Mouse (Mus musculus) forelimb bud, embryonic 11.5 days (tissue): Measurements from ENCODE around the gene Nagpa.
A peak's percentile ranks its signal among the peaks of the same experiment; 100 is the strongest.

Experiments
- DNase-seq: peaks from one replicate; pipeline ENCODE4 v3.0.0-alpha.2; 2012; ENCODE audit warnings: low read depth, low spot score

The Nagpa gene

GRCm38 (mm10) chr16:5202681-5203080, 1.1 kb downstream of the Nagpa start:
- DNase-seq: peak; percentile 53

DNA sequence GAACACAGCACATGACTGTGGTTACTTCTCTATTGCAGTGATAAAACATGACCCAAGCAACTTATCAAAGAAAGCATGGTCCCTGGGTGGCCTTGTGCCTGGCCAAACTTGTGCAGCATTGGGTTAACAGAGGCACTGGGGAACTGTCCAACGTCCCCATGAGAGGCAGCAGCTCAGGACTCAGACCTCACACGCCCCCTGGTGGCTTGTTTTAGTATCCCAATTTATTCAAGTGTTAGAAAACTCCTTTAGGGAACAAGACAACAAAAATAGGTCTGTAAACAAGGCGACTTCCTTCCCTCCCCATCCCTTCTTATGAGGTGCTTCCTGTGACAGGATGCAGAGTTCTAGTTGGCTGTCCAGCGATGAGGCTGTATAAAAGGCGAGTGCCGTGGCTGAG, 8.7 kb downstream of the Nagpa start:
- peak; percentile 68 for DNase-seq

DNA sequence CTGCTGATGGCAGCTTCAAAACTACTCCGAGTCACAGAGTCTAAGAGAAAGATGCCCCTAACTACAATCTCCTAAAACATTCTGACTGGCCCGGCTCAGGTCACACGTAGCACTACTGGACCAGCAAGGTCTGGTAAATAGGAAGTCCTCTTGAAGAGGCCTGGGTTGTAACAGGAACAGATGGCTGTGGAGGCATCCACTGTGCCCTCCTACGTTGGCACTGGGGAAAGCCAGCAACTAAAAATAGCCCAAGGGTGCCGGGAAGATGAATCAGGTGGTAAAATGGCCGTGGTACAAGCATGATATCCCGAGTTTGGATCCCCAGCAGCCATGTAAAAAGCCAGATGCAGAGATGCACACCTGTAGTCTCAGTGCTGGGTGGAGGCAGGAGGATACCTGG, 17.6 kb downstream of the Nagpa start:
- DNase-seq: no peak

GRCm38 (mm10) chr16:5185691-5186090, 18.1 kb downstream of the Nagpa start:
- DNase-seq: no peak

DNA sequence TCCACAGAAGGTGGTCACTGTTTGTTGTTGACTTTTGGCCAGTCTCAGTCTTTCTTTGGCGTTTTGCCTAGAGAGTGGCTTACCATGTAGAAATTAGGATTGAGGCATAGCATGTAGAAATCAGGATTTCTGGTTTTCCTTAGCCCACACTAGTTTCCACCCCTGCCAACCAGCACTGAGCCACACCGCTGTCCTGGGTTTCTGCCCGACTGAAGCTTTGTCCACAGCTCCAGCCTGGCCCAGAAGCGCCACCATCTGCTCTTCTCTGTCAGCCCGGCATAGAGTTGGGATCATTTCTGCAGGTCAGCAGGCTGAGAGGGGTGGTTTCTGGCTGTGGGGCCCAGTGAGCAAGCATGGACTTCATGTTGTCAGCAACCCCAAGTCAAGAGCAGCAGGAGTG, 18.9 kb downstream of the Nagpa start:
- no peak for DNase-seq

GRCm38 (mm10) chr16:5184101-5184500, 19.7 kb downstream of the Nagpa start:
- no peak for DNase-seq

DNA sequence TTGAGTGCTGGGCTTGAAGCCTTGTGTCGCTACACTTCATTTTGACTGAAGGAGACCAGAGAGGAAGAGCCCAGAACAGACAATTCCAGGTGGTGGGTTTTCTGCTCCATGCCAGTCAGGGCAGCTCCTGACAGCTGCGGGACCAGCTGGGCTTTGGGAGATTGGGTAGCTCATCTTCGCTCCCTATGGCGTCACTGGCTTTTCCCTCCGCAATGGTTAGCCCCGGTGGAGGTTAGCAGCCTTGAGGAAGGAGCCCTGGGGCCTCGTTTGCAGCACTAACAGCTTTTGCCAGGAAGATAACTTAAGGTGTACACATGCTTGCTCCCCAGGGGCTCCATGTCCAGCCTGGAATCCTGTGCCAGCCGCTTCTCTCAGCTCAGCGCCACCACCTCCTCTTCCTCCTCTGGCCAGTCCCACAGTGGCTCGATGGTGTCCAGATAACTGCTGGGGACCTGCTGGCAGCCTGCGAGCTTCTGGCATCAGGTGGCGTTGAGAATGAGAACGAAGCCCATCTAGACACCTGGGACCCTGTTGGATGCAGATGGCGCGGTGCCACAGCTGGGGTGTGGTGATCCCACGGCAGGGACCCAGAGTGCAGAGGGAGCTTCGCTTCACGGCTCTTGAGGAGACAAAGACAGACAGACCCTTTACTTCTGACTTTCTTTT, 20.4 kb downstream of the Nagpa start:
- no peak for DNase-seq

DNA sequence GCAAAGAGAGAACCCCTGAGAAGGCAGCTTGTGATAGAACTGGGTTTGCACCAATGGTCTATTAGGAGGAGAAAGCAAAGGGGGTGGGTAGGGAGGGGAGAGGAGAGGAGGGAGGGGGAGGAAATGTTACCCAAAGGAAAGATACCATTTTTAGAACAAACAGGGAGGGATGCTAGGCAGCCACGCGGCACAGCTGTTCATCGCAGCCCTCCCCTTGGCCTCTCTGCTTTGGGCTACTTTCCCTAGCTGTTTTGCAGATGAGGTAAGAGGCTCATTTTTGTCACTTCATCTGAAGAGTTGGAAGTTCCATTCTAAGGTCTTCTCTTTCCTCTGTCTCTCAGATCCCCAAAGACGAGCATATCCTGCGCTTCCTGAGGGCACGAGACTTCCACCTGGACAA, 31.2 kb downstream of the Nagpa start:
- no peak for DNase-seq

DNA sequence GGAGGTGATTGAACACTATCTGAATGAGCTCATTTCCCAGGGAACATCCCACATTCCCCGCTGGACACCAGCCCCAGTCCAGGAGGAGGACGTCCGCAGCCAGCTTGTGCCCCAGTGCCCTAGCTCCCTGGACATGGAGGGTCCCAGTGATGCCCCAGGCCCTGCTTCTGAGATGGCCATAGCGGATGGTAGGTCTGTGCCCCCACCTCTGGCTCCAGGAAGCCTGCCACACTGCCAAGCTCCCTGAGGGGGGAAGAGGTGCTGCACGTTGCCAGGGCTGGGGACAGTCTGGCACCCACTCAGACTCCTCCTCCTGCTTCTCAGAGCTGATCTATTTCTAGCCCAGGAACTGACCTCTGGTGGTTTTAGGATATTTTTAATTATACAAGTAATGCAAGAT, 35.0 kb downstream of the Nagpa start:
- no peak for DNase-seq

- DNase-seq: no peak
Measured at GRCm38 (mm10) chr16:5168038-5168437, 35.8 kb downstream of the Nagpa start.

DNA sequence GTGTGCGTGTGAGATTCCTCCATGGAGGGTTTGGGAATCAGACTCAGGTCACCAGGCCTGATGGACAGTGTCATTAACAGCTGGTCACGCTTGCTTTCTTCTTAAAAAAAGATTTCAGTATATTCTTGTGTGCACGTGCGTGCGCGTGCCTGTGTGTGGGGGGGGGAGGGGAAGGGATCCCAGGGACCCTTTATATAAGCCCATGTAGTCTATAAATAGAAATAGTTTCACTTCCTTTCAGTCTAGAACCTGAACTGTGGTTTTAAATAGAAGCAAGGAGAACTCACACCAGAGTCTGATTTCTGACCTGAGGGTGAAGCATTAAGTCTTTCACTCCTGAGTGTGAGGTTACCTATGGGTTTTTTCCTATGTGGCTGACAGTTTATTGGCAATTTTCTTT, 39.5 kb downstream of the Nagpa start:
- DNase-seq: no peak

- DNase-seq: no peak
Measured at GRCm38 (mm10) chr16:5159248-5159647, 44.6 kb downstream of the Nagpa start.

DNA sequence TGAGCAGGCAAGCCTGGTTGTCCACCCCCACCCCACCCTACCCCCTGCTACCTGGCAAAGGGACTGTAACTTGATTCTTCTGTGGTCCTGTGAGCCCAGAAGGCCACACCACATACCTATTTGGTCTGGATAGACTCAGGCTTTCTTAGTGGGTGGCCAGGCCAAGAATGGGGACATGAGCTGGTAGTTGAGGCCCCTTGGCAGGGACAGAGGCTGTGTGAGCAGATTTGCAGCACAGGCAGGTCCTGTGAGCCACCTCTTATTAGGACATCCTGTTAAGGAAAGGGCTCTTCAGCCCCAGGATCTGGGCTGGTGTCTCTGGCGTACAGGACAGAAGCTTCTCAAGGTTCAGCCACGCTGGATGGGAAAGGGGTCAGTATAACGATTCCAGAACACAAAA, 46.7 kb downstream of the Nagpa start:
- DNase-seq: no peak

DNA sequence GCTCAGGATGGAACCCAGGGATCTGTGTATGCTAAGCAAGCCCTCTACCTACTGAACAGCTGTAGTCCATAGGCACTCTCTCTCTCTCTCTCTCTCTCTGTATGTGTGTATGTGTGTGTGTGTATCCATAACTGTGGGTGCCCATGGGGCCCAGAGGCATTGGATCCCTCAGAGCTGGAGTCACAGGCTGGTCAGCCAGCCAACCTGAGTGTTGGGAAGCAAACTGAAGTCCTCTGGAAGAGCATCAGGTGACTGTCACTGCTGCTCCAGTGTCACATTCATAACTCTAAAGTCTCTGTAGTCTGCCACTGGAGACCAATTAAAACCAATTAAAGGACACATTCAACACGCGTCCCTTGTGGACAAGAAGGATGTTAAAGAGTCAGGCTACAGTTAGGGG, 47.3 kb downstream of the Nagpa start:
- DNase-seq: no peak

DNA sequence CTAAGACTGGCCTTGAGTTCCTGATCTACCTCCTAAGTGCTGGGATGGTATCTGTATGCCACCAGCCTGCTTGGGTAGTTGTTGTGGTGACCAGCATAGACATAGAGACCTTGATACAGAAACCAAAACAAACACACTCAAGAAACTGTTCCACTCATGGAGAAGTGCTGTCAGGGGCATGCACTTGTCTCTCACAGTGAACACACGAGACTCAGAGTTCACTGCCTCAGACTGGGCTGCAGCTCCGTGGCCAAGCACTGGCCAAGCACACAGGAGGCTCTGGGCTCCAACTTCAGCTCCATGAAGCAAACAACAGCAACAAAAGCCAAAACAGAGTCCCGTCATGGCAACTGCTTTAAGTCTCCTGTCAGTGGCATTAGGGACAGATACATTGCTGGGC, 48.8 kb downstream of the Nagpa start:
- no peak for DNase-seq

- no peak for DNase-seq
Measured at GRCm38 (mm10) chr16:5153299-5154026, 50.3 kb downstream of the Nagpa start.

- DNase-seq: no peak
Measured at GRCm38 (mm10) chr16:5150544-5150943, 53.3 kb downstream of the Nagpa start.

DNA sequence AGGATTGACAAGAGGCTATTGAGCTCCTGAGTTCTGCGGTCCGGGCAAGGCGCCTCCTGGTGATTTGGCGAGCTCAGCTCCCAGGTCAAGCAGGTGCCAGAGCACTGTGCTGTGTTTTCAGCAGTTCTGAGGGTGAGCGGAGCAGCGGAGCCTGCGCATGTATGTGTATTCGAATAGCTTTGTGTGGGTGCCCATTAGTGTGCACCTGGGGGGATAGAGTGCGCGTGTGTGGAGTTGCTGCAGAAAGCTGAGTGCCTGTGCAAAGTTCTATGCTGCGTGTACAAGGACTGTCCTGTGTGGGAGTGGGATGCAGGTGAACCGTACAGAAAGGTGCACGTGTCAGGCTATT, 56.8 kb downstream of the Nagpa start, which contains the start of gene Sec14l5:
Gene Sec14l5, plus strand, starts transcription at position 73 of the 349 bp plus-strand sequence.
- DNase-seq: no peak

- DNase-seq: peak; percentile 73
Measured at GRCm38 (mm10) chr16:5146367-5147036, 57.3 kb downstream of the Nagpa start.

GRCm38 (mm10) chr16:5145570-5145969, 58.2 kb downstream of the Nagpa start:
- peak; percentile 85 for DNase-seq
